Mouse (Mus musculus) natural killer cell, adult 2 months (primary cell): Measurements from ENCODE around the gene Zfp341.
A peak's percentile ranks its signal among the peaks of the same experiment; 100 is the strongest.

Experiments used
- DNase-seq, 2 experiments: peaks; one replicate each; pipeline ENCODE4 v3.0.0; 2022; ENCODE audit warnings: low spot score in 2 of 2

Zfp341 gene

GRCm38 (mm10) chr2:154633876-154634644 lies 21.0 kb downstream of the Zfp341 start:
- DNase-seq, result no peak

GRCm38 (mm10) chr2:154635826-154636225 lies 22.7 kb downstream of the Zfp341 start:
- DNase-seq, result no peak

GRCm38 (mm10) chr2:154638521-154638920 lies 25.4 kb downstream of the Zfp341 start:
- DNase-seq, result no peak

- no peak for DNase-seq
Measured at GRCm38 (mm10) chr2:154639115-154639514, 26.0 kb downstream of the Zfp341 start.

GRCm38 (mm10) chr2:154641176-154641575 lies 28.1 kb downstream of the Zfp341 start:
- DNase-seq, result no peak

GRCm38 (mm10) chr2:154642005-154642459 lies 28.9 kb downstream of the Zfp341 start:
- no peak for DNase-seq

- DNase-seq, result no peak
Measured at GRCm38 (mm10) chr2:154642712-154643385, 29.8 kb downstream of the Zfp341 start.

GRCm38 (mm10) chr2:154646634-154647033 lies 33.5 kb downstream of the Zfp341 start:
- DNase-seq, result no peak

- peak in 1 of 2 experiments; percentile 33 for DNase-seq
Measured at GRCm38 (mm10) chr2:154648086-154648485, 35.0 kb downstream of the Zfp341 start.

GRCm38 (mm10) chr2:154650404-154650803 lies 37.3 kb downstream of the Zfp341 start:
- no peak for DNase-seq

GRCm38 (mm10) chr2:154651363-154651762 lies 38.3 kb downstream of the Zfp341 start, which contains the start of gene Chmp4b:
Chmp4b (plus strand) TSS chr2:154651705.
- DNase-seq, result no peak

GRCm38 (mm10) chr2:154654976-154655375 lies 41.9 kb downstream of the Zfp341 start:
- no peak for DNase-seq

GRCm38 (mm10) chr2:154655878-154656414 lies 42.8 kb downstream of the Zfp341 start:
- no peak for DNase-seq

GRCm38 (mm10) chr2:154656710-154657485 lies 43.8 kb downstream of the Zfp341 start:
- peak; percentile 94 to 96 for DNase-seq

GRCm38 (mm10) chr2:154657486-154658237 lies 44.6 kb downstream of the Zfp341 start:
- DNase-seq, result peak; percentile 79 to 80

- no peak for DNase-seq
Measured at GRCm38 (mm10) chr2:154659070-154659469, 46.0 kb downstream of the Zfp341 start.

- peak in 1 of 2 experiments; percentile 17 for DNase-seq
Measured at GRCm38 (mm10) chr2:154659531-154660074, 46.5 kb downstream of the Zfp341 start.

GRCm38 (mm10) chr2:154668680-154669079 lies 55.6 kb downstream of the Zfp341 start:
- DNase-seq, result no peak

- no peak for DNase-seq
Measured at GRCm38 (mm10) chr2:154670106-154670505, 57.0 kb downstream of the Zfp341 start.

- DNase-seq, result no peak
Measured at GRCm38 (mm10) chr2:154670741-154671140, 57.6 kb downstream of the Zfp341 start.

GRCm38 (mm10) chr2:154674008-154674407 lies 60.9 kb downstream of the Zfp341 start:
- no peak for DNase-seq
